Mouse (Mus musculus) lung, embryonic 14.5 days (tissue): ENCODE data around the gene Cisd3. TPM values are rescaled to one million over a fixed set of nuclear protein-coding genes. Genes with fewer than 3 reads are reported as not detected.
A peak's percentile ranks its signal among the peaks of the same experiment; 100 is the strongest.

Experiments
- ATAC-seq: fragments of 200-750 bp; cut with Nextera tagmentation; 2 replicates; pipeline ENCODE4 v1.8.0; 2017; ENCODE audit warnings: mild to moderate bottlenecking, moderate TSS enrichment, moderate library complexity; ENCODE audit not compliant: insufficient read depth
- DNase-seq: peaks from one replicate; pipeline ENCODE4 v3.0.0-alpha.2; 2015
- H3K27ac ChIP-seq: fragments of 300-500 bp; sonication (generic); 2 replicates; pipeline ENCODE4 v1.5.1; 2014; ENCODE audit warnings: low read depth, mild to moderate bottlenecking, moderate library complexity
- H3K27me3 ChIP-seq: fragments of 300-500 bp; sonication (generic); 2 replicates; pipeline ENCODE4 v1.6.1; 2014; ENCODE audit warnings: low read length, control low read depth; ENCODE audit not compliant: insufficient read depth
- H3K36me3 ChIP-seq: fragments of 300-500 bp; sonication (generic); 2 replicates; pipeline ENCODE4 v1.6.1; 2014; ENCODE audit warnings: control low read depth; ENCODE audit not compliant: insufficient read depth
- H3K4me1 ChIP-seq: fragments of 300-500 bp; sonication (generic); 2 replicates; pipeline ENCODE4 v1.6.1; 2014; ENCODE audit warnings: antibody characterized with exemption, control low read depth; ENCODE audit not compliant: insufficient read depth
- H3K4me2 ChIP-seq: fragments of 300-500 bp; sonication (generic); 2 replicates; pipeline ENCODE4 v1.6.1; 2014; ENCODE audit warnings: mild to moderate bottlenecking
- H3K4me3 ChIP-seq: fragments of 300-500 bp; sonication (generic); 2 replicates; pipeline ENCODE4 v1.5.1; 2014; ENCODE audit warnings: low read depth, low read length
- H3K9ac ChIP-seq: fragments of 300-500 bp; sonication (generic); 2 replicates; pipeline ENCODE4 v1.6.1; 2014
- H3K9me3 ChIP-seq: fragments of 300-500 bp; sonication (generic); 2 replicates; pipeline ENCODE4 v1.6.1; 2016; ENCODE audit warnings: low read depth, low read length, control low read depth
- CTCF ChIP-seq: IDR thresholded peaks from 2 replicates; pipeline ENCODE4 v1.5.1; 2016; ENCODE audit warnings: antibody characterized with exemption, low read depth
- WGBS: fragments of 180-500 bp; shearing (Covaris S2); extraction: QIAGEN DNeasy Blood & Tissue Kit; methylation state at CpG from one replicate; pipeline ENCODE4 v1.1.7; 2014; 5-methylcytosine and 5-hydroxymethylcytosine counted together
- polyA plus RNA-seq: library from polyadenylated mRNA; unstranded; fragments of >200 nt; fragmentation: Nextera tagmentation; extraction: Ambion mirVana; gene quantifications from 2 replicates; pipeline ENCODE4 v1.2.1, GENCODE M21; 2014

Gene Cisd3
- polyA plus RNA-seq, 1 experiment from 2014 or later: 27.1 TPM

DNA sequence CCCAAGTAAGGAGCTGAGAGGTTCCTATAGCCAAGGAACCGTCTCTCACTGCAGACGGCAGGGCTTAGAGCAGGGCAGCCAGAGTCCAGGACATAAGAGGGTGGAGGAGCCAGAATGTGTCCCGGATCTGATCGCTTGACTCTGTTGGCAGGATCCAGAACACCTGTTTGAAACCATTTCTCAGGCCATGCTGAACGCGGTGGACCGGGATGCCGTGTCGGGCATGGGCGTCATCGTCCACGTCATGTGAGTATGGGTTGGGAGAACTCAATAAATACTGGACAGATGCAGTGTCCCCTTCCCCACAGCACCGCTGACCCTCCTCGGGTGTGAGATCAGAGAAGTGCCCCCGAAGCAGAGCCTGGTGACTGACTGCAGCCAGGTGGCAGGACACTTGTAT lies 26.7 kb downstream of the Cisd3 start:
- 87% methylated on average over 15 of the region's 15 CpGs for WGBS
- H3K4me2 ChIP-seq: no peak overlapping the region
- H3K36me3 ChIP-seq: peaks cover 74% of the 10 kb centered on the region
- H3K9me3 ChIP-seq: no peaks in the 10 kb centered on the region
- no peak for DNase-seq
- H3K27ac ChIP-seq: no peak overlapping the region
- ATAC-seq: no peak
- H3K27me3 ChIP-seq: no peaks in the 10 kb centered on the region
- no peak overlapping the region for H3K9ac ChIP-seq
- H3K4me3 ChIP-seq: no peak overlapping the region
- TF ChIP-seq CTCF: no peak
- no peaks in the 10 kb centered on the region for H3K4me1 ChIP-seq

DNA sequence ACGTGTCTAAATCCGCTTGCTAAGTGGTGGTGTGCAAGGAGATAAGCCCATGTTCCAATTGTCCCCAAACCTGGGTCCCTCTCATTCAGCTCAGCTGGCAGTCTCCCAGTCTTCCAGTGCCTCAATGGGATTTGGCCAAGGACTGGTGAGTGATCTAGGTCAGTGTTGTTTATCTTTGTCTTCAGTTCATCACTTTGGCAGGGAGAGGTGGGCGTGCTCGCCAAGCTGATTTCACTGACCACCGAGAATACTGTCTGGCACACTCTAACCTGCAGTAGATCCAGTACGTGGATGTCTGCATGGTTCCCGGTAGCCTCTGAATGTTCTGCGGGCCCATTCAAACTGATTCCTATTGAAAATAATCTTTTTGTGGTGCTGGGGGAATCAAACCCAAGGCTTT lies 28.3 kb downstream of the Cisd3 start:
- Histone ChIP-seq H3K4me1 (no peaks in the 10 kb centered on the region), H3K27me3 (no peaks in the 10 kb centered on the region), H3K9me3 (no peaks in the 10 kb centered on the region), H3K27ac (no peak overlapping the region), H3K9ac (no peak overlapping the region), H3K4me3 (no peak overlapping the region), H3K36me3 (peaks cover 74% of the 10 kb centered on the region), H3K4me2 (no peak overlapping the region)
- TF ChIP-seq CTCF: no peak
- DNase-seq: no peak
- ATAC-seq: no peak
- WGBS: 81% methylated on average over 8 of the region's 8 CpGs

DNA sequence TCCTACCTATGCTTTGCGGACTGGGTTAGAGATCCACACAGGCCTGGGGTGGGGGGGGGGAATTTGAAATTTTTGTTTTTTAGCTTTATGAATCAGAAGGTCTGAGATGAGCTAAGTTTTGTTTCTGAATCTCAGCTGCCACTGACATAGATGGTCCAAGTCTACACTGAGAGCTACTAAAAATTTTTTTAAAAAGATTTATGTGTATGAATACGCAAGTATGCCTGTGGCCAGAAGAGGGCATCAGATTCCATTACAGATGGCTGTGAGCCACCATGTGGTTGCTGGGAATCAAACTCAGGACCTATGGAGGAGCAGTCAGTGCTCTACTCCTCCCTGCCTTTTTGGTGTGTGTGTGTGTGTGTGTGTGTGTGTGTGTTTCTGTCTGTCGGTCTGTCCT lies 28.7 kb downstream of the Cisd3 start:
- 87% methylated on average over 3 of the region's 3 CpGs for WGBS
- Histone ChIP-seq H3K4me2 (no peak overlapping the region), H3K36me3 (peaks cover 74% of the 10 kb centered on the region), H3K27me3 (no peaks in the 10 kb centered on the region), H3K4me3 (no peak overlapping the region), H3K9me3 (no peaks in the 10 kb centered on the region), H3K4me1 (no peaks in the 10 kb centered on the region), H3K9ac (no peak overlapping the region), H3K27ac (no peak overlapping the region)
- no peak for ATAC-seq
- peak; percentile 39 for TF ChIP-seq CTCF
- DNase-seq: peak; percentile 25

DNA sequence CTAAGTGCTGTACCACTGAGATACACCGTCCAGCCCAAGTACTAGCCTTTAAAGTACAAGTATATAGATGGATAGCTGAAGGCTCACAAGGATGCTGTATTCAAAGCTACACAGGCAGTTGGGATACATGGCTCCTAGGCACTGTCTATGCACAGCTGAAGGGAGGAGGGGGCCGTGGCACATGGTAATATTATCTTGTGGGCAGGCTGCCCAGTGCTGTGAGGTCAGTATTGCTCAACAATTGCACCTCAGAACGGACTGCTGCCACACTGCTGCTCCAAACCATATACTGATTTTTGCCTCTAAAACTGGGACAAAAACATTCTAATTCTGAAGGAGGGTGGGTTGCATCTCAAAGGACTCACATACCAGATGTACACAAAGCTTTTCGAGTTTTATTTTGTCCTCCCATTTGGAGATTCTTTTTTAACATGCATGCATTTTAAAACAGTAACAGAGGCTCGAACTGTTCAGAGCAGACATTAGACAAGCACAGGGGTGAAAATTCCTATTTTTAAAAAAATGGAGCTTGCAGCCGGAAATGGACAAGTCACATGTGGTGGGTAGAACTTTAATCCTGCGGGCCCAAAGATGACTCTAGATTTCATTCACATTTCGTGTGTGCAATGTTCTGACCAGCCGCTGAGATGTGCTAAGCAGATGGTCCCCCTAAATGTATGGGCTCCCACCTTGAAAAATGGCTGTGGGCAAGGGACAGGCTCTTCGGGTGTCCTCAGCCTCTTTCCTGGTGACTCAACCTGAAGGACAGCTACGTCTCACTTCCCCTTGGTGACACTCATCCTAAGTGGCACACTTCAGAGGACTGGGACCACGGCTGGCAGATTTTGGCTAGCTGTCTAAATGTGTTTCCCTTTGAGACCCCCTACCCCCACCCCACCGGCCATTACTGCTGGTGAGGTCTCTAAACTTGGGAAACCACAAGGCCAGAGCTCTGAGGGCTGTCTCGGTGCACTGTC lies 29.4 kb downstream of the Cisd3 start:
- H3K4me3 ChIP-seq: no peak overlapping the region
- no peaks in the 10 kb centered on the region for H3K4me1 ChIP-seq
- no peaks in the 10 kb centered on the region for H3K27me3 ChIP-seq
- H3K36me3 ChIP-seq: peaks cover 80% of the 10 kb centered on the region
- H3K4me2 ChIP-seq: no peak overlapping the region
- H3K27ac ChIP-seq: no peak overlapping the region
- H3K9me3 ChIP-seq: no peaks in the 10 kb centered on the region
- TF ChIP-seq CTCF: no peak
- 80% methylated on average over 14 of the region's 14 CpGs for WGBS
- ATAC-seq (no peak), DNase-seq (peak; percentile 68)
- no peak overlapping the region for H3K9ac ChIP-seq

DNA sequence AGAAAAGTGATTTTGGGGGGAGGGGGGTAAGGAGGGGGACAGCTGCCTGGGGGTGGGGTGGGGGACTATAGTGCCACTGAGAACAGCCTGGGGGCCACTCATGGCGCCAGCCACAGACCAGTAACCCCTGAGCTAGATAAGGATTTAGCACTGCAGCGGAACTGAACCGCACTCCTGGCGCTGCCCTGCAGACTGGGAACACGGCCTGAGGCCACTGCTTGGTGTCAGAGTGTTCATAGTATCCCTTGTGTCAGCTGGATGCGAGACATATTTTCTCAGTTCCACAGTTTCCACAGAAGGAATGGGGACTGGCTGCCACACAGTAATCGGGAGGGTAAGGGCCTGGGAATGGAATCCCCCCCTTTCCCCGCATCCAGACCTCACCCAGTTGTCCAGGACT lies 30.4 kb downstream of the Cisd3 start:
- Histone ChIP-seq H3K4me1 (no peaks in the 10 kb centered on the region), H3K4me3 (no peak overlapping the region), H3K27ac (no peak overlapping the region), H3K27me3 (no peaks in the 10 kb centered on the region), H3K9me3 (no peaks in the 10 kb centered on the region), H3K36me3 (peaks cover 84% of the 10 kb centered on the region), H3K4me2 (no peak overlapping the region), H3K9ac (no peak overlapping the region)
- DNase-seq: no peak
- WGBS: 89% methylated on average over 8 of the region's 8 CpGs
- no peak for TF ChIP-seq CTCF
- ATAC-seq: no peak

DNA sequence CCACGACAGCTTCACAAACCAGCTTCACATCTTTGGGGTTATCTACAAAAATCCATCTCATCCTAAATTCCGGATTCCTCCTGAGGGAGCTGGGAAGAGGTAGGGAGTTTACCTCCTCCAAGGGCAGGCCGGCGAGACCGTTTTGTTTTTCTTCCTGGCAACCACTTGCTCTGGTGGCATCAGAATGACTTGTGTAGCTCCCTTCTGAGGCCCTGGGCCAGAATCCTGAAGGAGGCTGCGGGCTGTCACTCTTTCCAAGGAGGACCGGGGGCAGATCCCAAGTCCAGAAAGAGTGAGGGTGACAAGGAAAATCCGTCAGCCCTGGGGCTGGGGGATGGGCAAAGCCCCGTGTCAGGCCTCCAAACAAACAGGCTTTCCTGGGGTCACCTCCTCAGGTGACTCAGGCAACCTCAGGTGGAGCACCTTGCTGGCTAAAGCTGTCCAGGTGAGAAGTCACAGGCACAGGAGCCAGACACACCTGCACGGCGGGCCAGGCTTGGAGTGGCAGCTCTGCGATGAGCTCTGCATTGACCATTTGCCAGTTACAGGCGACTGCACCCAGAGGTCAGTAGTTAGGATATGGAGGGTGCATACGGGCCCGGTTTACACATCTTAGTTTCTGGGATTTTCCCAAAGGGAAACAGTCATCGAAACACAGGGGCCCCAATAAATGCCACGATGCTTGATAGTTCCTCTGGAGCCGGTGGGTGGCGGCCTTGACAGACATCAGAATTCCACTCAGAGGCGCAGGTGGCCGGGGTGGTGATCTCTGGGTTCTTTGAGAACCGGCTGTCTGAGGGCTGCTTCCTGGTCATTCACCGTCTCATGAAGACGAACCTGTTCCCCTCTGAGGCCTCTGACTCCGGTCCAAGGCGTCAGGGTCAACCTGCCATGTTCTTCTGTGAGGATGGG lies 32.0 kb downstream of the Cisd3 start:
- Histone ChIP-seq H3K9me3 (no peaks in the 10 kb centered on the region), H3K9ac (no peak overlapping the region), H3K27me3 (no peaks in the 10 kb centered on the region), H3K4me3 (no peak overlapping the region), H3K27ac (no peak overlapping the region), H3K4me2 (no peak overlapping the region), H3K36me3 (peaks cover 84% of the 10 kb centered on the region), H3K4me1 (no peaks in the 10 kb centered on the region)
- DNase-seq (no peak), ATAC-seq (no peak)
- 81% methylated on average over 26 of the region's 26 CpGs for WGBS
- TF ChIP-seq CTCF: no peak
